Mouse (Mus musculus) spleen, embryonic (tissue): ENCODE measurements around the gene Vipr1.

ENCODE experiments used
- CTCF ChIA-PET: fragments of 350-600 bp; sonication (Branson Sonifier 250); formaldehyde crosslinking; loops from one replicate; lab custom pipeline; 2022; lab: Charles Lee

Vipr1 gene

DNA sequence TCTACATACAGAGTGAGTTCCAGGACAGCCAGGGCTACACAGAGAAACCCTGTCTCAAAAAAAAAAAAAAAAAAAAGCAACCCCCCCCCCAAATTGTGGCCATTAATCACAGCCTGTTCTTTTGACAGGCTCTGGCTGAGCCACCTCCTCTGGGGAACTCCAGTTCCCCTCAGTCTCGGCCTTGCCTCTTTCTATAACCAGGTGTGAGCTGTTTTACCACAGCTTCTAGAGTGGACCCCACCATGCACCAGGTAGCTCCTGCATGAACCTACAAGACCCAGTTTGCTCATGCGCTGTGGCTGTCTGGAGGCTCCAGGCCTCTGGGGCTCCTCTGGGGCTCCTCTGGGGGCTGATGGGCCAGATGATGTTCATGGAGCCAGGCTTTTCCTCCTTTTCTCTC lies 33.0 kb downstream of the Vipr1 start:
- CTCF ChIA-PET: interaction anchor here (0.7 to 1.3 kb wide), 3 partner anchors 11 to 635 kb away, joined by 3 to 8 read pairs (median 7); no protein-coding TSS in a partner anchor

DNA sequence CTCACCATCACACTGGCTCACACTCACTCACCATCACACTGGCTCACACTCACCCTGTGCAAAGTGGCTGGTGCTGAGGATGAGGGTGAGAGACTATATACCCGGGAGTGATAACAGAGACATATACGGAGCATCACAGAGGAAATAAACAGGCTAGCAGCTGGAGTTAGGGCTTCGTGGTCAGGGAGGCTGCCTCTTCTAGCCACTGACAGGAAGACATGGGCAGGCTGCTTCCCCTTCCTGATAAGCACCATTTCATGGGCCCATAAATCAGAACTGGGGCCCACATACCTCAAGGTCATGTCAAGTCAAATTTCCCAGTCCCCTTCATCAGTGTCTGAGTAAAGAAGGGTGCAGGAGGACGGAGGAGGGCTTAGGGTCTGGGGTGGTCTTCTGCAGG lies 34.6 kb downstream of the Vipr1 start:
- CTCF ChIA-PET: interaction anchor here (0.9 kb wide), 1 partner anchor 43 kb away, joined by 3 read pairs; no protein-coding TSS in a partner anchor

DNA sequence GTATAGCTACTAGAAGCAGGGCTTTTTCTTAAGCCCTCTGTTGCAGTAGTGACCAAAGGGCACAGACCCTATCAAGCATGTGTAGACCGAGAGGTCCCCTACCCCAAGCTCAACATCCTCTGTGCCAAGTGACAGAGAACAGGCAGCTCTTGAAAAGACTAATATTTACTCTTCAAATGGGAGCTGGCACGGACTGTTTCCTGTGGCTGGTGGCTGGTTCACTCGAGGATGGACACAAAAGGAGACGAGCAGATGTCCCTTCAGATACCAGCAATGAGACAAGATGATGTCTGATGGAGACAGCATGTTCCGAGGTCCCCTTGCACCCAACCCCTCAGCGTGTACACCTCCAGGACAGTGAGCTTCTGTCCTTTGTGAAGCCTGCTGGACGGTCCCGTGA lies 35.0 kb downstream of the Vipr1 start:
- CTCF ChIA-PET: interaction anchor here (0.9 kb wide), 1 partner anchor 43 kb away, joined by 3 read pairs; no protein-coding TSS in a partner anchor

DNA sequence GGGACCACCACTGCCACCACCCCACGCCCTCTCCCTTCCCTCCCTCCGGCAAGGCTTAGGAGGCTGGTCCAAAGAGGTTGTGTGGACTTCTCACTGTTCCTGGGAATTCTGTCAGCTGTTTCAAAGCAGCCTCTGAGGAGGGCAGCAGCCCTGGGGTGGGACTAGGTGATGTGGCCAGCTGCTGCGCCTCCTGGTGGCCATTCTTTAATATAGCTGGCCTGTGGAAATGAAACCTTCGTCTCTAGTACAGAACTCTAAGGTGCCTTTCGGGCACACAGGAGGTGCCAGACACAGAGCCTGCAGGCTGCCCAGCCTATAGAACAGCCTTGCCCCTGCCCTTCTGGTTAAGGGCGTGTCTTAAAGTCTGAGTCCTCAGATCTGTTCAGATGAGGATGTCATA lies 37.0 kb downstream of the Vipr1 start:
- CTCF ChIA-PET: interaction anchor here (0.9 to 1.4 kb wide), 2 partner anchors 9 to 17 kb away, joined by 3 to 6 read pairs; no protein-coding TSS in a partner anchor

DNA sequence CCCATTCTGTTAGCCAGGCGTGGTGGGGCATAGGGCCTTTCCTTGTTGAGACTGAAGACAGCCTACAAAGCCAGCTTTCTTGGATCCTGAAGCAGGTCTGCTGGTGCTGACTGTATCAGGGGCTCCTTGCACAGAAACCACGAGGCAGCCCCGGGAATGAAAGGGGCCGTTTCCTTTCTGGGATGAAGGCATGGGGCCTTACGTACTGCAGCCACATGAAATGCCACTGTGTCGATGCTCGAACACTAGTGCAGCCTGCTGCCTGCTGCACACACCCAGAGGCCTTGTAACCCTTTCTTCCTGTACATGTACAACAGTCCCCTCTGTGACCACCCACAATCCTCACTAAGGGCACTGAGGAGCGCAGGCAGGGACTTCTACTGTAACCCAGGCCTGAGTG lies 38.7 kb downstream of the Vipr1 start:
- CTCF ChIA-PET: no interaction called here

DNA sequence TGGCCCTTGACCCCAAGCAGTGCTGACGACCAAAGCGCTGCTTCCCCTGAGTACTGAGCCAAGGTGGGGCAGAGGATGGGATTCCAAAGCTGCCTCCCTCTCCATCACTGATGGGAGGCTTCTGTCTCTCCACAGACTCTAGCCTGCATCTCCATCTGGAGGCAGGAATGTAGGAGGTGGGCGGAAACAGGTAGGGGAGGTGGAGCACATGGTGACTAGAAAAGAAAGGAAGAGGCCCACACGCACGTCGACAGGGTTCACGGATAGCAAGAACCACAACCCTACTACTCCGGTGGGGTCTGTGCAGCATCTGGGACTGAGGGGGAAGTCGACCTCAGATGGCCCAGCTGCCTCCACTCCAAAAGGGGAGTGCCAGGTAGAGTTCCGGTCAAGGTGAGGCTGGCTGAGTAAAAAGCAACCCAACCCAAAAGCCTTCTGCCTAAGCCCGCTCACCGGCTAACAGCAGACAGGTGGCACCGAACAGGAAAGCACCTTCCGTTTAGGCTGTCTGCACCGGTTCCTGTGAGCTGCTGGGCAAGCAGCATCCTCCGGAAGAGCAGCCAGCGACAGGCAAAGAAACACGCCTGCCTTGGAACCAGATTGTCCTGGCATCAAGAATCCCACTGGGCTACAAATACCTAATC lies 39.6 kb downstream of the Vipr1 start:
- CTCF ChIA-PET: no interaction called here

DNA sequence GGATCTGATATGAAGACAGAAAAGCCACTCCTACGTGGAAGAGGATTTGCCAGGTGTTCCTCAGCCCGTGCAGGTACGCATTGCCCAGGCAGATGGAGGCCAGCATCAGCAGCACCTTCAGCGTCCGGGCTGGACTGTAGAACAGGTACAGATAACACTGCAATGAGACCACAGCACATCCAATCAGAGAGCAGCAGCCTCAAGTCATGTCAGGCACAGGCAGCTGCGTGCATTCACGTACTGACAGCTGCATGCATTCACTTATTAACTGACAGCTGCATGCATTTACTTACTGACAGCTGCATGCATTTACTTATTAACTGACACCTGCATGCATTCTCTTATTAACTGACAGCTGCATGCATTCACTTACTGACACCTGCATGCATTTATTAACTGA lies 42.2 kb downstream of the Vipr1 start:
- CTCF ChIA-PET: no interaction called here

DNA sequence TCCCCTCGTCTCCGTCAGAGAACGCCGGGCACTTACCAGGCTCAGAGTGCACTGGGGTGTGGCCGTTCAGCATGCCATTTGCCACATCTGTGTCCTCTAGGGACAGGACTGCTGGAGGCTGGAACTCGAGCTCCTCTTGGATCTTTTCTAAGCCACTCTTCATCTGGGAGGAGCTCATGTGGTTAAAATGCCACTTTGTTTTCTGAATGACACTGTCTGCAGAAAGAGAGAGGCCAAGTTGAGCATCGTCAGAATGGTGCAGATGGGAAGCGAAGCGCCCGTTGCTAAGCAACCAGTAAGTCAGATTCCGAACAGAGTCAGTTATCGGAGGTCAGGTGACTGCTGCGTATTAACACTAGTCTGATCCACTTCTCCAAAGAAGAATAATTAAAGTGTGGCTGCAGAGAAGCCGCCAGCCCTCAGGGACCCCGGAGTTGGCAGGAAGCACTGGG lies 47.7 kb downstream of the Vipr1 start:
- CTCF ChIA-PET: no interaction called here

DNA sequence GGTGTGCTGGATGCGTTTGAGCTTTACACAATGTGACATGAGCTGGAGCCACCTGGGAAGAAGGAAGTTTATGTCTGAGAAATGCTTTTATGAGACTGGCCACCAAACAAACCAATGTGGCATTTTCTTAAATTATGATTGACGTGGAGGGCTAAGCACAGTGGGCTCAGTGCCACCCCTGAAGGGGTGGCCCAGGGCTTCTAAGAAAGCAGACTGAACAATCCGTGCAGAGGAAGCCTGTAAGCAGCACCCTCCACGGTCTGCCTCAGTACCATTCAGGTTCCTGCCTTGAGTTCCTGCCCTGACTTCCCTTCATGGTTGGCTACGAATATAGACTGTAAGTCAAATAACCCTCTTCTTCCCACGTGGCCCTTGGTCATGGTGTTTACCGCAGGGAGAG lies 48.2 kb downstream of the Vipr1 start:
- CTCF ChIA-PET: no interaction called here

DNA sequence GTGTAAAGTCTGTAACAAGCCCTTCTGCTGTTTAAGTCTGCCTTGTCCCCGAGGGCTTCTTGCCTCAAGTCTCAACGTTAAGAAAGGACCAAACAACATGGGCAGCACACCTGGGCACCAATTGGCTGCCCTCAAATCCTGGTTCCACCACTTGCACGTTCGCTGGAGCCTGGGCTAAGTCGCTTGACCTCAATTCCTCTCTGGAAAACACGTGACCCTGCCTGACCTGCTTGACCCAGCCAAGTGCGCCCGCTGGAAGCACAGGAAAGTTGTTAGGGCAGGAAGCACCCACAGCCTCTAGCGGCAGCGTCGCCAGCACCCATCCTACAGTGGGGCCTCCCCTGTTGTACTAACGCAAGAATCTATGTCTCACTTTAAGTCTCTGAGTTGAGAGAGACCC lies 52.2 kb downstream of the Vipr1 start:
- CTCF ChIA-PET: no interaction called here

DNA sequence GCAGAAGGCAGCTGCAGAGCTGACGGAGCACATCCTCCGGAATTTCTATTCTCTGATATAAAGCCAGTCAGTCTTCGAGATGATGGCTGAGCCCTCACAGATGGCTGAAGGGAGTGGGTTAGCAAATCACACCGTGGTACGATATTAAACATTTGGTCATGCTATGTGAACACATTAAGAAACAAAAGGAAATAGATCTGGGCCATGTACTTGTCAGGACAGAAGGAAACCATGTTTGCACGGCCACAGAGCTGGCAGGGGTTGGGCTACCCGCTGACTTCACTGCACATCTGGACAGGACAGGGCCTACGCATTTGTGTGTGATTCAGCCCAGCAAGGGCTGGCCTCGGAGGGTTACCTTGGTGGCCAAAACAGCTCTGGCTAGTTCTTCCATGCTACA lies 54.1 kb downstream of the Vipr1 start:
- CTCF ChIA-PET: no interaction called here

DNA sequence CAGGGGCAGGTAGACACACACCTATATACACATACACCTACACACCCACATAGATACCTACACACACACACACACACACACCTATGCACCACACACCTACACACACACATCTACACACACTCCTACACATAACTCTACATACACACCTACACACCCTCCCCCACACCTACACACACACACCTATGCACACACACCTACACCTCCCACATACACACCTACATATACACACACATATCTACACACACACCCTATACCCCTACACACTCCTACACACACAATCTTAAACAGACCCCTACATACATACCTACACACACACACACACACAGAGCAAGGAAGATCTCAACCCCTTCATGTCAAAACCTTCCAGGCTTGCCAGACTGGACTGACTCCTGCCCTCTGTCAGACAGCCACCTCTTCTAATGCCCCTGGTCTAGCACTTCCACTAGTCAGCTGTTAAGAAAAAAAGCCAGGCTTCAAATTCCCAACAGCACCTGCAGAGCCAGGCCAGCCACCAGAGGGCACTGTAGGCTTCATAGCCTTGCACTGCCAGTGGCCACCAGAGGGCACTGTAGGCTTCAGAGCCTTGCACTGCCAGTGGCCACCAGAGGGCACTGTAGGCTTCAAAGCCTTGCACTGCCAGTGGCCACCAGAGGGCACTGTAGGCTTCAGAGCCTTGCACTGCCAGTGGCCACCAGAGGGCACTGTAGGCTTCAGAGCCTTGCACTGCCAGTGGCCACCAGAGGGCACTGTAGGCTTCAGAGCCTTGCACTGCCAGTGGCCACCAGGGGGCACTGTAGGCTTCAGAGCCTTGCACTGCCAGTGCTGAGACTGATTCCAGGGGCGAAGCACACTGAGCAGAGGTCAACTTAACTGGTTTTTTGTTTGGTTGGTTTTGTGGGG lies 54.9 kb downstream of the Vipr1 start:
- CTCF ChIA-PET: interaction anchor here (0.7 to 1.4 kb wide), 3 partner anchors 44 to 568 kb away, joined by 3 to 5 read pairs (median 3); no protein-coding TSS in a partner anchor

DNA sequence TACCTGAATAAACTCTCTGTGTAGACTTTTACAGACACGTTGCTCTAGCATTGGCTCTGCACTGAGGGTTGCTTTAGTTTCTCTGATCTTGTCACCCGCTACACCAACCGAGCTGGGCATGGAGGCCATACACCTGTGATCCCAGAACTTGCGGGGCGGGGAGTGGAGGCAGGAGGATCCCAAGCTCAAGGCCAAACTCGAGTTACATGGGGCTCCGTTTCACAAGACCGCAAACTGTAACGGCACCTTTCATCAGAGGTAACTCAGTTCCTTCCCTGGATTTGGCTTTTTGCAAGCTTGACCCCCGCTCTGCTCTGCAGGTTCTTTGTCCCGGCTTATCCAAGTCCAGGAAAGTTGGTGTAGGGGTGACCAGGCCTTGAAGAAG lies 61.7 kb downstream of the Vipr1 start:
- CTCF ChIA-PET: no interaction called here

DNA sequence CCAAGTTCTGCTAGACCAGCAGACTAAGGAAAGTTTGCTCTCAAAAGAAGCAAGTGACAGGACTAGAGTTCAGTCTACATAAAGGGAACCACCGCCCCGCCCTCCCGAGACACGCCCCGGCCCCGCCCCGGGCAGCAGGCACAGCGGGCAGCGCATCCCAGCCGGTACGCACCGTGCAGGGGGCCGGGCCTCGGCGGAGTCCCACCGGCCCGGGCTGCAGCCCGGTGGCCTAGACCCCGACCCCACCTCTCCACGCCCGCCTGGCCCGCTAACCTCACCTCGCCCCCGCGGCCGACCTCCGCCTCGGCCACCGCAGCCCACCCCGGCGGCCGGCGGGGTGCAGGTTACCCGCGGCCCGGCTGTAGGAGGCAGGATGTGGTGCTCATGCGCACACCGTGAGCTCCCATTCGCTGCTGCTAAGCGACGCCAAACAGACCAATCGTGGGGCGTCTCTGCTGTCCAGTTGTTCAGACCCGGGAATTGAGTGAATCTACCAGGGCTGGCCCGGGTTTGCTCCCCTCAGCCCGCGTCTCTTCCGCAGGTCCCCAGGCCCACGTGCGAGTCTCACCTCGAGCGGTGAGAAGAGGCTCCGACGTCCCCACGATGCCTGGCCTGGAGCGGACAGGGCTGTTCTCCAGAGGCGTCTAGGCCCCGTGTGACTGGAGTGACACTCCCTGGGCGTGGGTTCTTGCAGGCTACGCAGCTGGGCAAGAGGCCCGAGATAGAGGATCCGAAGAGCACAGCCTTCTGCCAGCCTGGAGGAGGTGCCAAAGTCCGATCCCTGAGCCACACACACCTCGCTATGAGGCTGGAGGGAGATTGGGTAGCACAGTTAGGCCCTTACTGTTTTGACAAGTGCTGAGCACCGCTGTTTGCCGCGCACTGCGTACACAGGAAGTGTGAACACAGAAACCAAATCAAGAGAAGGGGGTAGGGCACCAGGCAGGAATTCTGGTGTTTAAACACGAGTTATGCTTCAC lies 62.4 kb downstream of the Vipr1 start, which contains the start of gene Sec22c:
Sec22c (minus strand) TSS at position 845 of the 980 bp plus-strand sequence.
- CTCF ChIA-PET: no interaction called here

DNA sequence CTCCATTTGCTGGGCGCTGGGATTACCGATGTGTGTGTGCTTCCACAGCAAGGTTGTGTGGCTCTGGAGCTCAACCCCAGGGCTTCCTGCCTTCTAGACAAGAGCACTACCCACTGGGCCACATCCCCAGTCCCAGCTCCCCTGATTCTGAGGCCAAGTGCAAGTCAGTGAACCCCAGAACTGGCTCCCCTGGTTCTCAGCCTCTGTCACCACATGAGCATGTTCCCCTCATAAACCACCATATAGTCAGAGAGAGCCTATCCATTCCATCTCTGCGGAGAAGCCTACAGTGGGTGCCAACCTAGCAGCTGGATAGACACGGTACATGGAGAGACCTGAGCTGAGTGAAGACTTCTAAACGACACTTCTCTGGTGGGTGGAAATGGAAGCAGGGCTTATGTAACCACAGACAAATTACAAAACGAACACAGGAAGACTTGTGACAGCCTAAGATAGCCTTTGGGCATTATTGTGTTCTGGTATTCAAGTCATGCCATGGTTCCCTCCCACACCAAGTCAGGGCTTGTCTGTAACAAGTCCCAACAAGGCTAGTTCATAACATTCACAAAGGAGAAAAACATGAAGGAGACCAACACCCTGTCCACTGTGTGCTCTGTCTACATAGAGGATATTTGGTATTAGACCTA lies 63.6 kb downstream of the Vipr1 start:
- CTCF ChIA-PET: no interaction called here

DNA sequence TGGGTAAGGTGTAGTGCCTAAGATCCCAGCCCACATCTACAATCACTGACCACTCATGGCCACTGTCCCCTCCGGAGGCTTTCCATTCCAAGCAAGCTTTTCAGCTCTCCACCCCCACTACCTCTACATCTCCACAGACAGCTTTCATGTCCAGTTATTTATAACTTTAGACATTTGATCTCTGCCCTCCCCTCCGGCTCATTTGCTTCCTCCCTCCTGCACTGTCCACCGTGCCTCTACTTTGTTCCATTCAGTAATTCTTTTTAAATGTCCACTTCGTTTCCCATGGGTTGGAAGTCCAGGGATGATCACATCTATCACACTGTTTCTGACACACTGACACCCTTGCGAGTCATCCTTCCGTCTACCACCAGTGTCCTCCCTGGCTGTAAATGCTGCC lies 65.3 kb downstream of the Vipr1 start:
- CTCF ChIA-PET: no interaction called here

DNA sequence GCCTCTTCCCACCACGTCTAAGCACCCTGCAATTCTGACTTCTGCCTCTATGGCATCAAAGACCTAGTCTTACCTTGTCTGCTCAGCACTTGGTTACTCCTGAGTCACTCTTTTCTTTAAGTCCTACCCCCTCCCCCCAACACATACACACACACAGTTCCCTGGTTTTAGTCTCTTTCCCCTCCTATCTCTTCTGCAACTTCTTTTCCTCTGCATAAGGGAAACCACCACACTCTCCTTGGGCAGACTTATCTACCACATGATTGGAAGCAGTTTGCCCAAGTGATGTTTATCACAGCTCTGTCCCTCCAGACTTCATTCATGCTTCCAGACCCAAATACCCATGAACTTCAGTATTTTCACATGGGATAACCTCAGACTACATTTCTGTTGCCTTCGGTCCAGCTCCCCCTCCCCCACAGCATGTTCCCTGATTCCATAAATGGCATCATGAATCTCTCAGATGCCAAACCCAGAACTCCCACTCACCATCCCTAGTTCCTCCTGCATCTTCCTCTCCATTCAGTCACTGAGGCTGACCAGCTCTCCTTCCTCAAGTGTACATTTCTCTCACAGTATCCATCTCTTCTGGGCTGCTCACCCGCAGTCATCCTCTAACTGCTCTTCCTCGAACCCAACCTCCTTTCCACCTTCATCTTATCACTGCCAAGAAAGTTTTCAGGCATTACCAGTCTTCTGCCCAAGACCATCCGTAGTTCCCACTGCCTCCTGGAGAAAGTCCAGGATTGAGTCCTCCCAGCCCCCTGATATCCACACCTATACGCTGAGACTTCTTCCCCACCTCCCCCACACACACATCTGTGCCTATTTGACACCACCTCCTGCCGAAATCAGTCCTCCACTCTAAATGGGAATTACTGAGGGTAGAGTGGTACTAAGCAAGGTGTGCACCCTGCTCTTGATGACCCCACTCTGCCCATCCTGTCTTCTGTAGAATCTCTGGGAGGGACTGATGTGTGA lies 66.3 kb downstream of the Vipr1 start:
- CTCF ChIA-PET: no interaction called here

DNA sequence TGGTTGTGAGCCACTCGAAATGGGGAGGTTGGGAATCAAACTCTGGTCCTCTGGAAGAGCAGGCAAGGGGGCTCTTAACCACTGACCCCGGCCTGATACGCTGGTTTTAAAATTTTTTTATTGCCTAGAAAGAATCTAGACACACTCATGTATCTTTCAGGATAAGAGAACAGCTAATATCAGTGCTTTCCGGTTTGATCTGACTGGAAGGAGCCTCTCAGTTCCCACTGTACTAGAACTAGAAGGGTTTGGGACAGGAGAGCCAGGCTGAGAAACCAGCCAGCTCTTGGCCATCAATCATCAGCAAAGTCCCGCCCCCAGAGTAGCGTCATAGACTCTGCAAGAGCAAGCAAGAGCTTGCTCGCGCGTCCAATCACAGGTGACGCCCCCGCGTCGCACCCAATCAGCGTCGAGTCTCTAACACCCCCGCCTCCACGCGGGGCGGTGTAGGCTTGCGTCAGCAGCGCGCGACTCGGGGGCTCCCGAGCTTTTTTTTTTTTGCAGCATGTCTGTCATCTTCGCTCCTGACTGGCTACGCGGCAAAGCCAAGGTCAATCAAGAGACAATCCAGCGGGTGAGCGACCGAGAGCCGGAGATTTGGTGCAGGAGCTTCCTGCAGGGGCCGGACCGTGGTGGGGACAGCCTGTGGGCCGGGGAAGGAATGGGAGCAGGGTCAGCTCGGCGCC lies 67.5 kb downstream of the Vipr1 start, which contains the start of gene Ss18l2:
Ss18l2 (plus strand) TSS at position 432 of the 686 bp plus-strand sequence.
- CTCF ChIA-PET: interaction anchor here (0.5 to 0.6 kb wide), 4 partner anchors 36 to 1214 kb away, joined by 3 to 4 read pairs (median 3); no protein-coding TSS in a partner anchor

DNA sequence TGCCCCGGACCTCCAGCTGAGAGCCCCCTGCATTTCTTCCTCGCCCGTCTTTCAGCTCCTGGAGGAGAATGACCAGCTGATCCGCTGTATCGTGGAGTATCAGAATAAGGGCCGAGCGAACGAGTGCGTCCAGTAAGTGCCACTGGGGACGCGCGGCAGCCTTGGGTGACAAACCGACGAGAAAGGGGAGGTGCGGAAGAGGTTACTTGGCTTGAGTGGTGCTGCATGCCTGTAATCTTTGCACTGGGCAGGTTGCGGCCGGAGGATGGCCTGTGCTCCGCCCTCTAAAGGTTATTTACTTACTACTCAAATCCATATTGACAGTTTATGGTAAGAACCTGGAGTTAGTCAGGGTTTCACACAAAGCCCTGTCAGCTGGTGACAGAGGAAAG lies 68.1 kb downstream of the Vipr1 start:
- CTCF ChIA-PET: interaction anchor here (0.6 kb wide), 2 partner anchors 10 to 37 kb away, joined by 3 to 4 read pairs; no protein-coding TSS in a partner anchor
